Mouse (Mus musculus): ENCODE results near the gene Gm14391. TPM values are rescaled to one million over a fixed set of nuclear protein-coding genes. Genes with fewer than 3 reads are reported as not detected.
"Not testable (repeated sequence)": the region's sequence is repeated elsewhere in the genome, so short reads cannot be mapped to it uniquely, and the experiment has no call there.

Gene Gm14391
- total and polyA plus RNA-seq, 3 experiments: 3.0 to 306 (median 6.8) TPM

- H3K4me1 ChIP-seq (ENCODE audit: control insufficient read depth in 1 of 2, insufficient read depth in 2 of 2, low read length in 2 of 2); H3K9ac ChIP-seq (ENCODE audit: control insufficient read depth, low read depth, low read length, poor library complexity, severe bottlenecking); H3K79me2 ChIP-seq (ENCODE audit: control insufficient read depth, insufficient read depth, low read length, poor library complexity); DNase-seq (ENCODE audit: low read depth, low spot score); H3K27me3 ChIP-seq (ENCODE audit: control insufficient read depth in 1 of 2, insufficient read depth in 2 of 2, low read length in 2 of 2); H3K4me3 ChIP-seq (ENCODE audit: control insufficient read depth in 1 of 2, insufficient read depth in 1 of 2, low read depth in 2 of 2, low read length in 2 of 2); H3K9me3 ChIP-seq (replicated peaks; ENCODE audit: insufficient read depth, low read length); H3K36me3 ChIP-seq (ENCODE audit: control insufficient read depth in 1 of 2, insufficient read depth in 2 of 2, low read length in 2 of 2); H3K27ac ChIP-seq (ENCODE audit: control insufficient read depth, low read depth, low read length): not testable (repeated sequence)
Measured at GRCm38 (mm10) chr2:175174058-175174457, 32.7 kb downstream of the Gm14391 start.

GRCm38 (mm10) chr2:175172906-175173595 is 33.7 kb downstream of the Gm14391 start:
- not testable (repeated sequence) for H3K27ac ChIP-seq (ENCODE audit: control insufficient read depth, low read depth, low read length); H3K9ac ChIP-seq (ENCODE audit: control insufficient read depth, low read depth, low read length, poor library complexity, severe bottlenecking); DNase-seq (ENCODE audit: low read depth, low spot score); H3K9me3 ChIP-seq (replicated peaks; ENCODE audit: insufficient read depth, low read length); H3K27me3 ChIP-seq (ENCODE audit: control insufficient read depth in 1 of 2, insufficient read depth in 2 of 2, low read length in 2 of 2); H3K4me3 ChIP-seq (ENCODE audit: control insufficient read depth in 1 of 2, insufficient read depth in 1 of 2, low read depth in 2 of 2, low read length in 2 of 2); H3K4me1 ChIP-seq (ENCODE audit: control insufficient read depth in 1 of 2, insufficient read depth in 2 of 2, low read length in 2 of 2); H3K79me2 ChIP-seq (ENCODE audit: control insufficient read depth, insufficient read depth, low read length, poor library complexity); H3K36me3 ChIP-seq (ENCODE audit: control insufficient read depth in 1 of 2, insufficient read depth in 2 of 2, low read length in 2 of 2)

- Histone ChIP-seq H3K4me1 (ENCODE audit: control insufficient read depth in 1 of 2, insufficient read depth in 2 of 2, low read length in 2 of 2) (no peaks in the 10 kb centered on the region), H3K4me3 (ENCODE audit: control insufficient read depth in 1 of 2, insufficient read depth in 1 of 2, low read depth in 2 of 2, low read length in 2 of 2) (no peak overlapping the region), H3K9me3 (replicated peaks; ENCODE audit: insufficient read depth, low read length) (no peaks in the 10 kb centered on the region), H3K9ac (ENCODE audit: control insufficient read depth, low read depth, low read length, poor library complexity, severe bottlenecking) (no peak overlapping the region), H3K27ac (ENCODE audit: control insufficient read depth, low read depth, low read length) (no peak overlapping the region), H3K27me3 (ENCODE audit: control insufficient read depth in 1 of 2, insufficient read depth in 2 of 2, low read length in 2 of 2) (no peaks in the 10 kb centered on the region), H3K36me3 (ENCODE audit: control insufficient read depth in 1 of 2, insufficient read depth in 2 of 2, low read length in 2 of 2) (no peaks in the 10 kb centered on the region), H3K79me2 (ENCODE audit: control insufficient read depth, insufficient read depth, low read length, poor library complexity) (no peaks in the 10 kb centered on the region)
- TF ChIP-seq USF2 (IDR thresholded peaks at IDR 0.05; ENCODE audit: borderline replicate concordance in 1 of 2, insufficient read depth in 1 of 2, low read depth in 1 of 2, low read length in 2 of 2) (no peak), ZKSCAN1 (IDR thresholded peaks at IDR 0.05; ENCODE audit: low read depth, low read length) (no peak), ZC3H11A (IDR thresholded peaks at IDR 0.05; ENCODE audit: low read depth, low read length) (no peak), MAZ (IDR thresholded peaks at IDR 0.05; ENCODE audit: low read depth, low read length) (no peak), KAT2A (conservative IDR thresholded peaks at IDR 0.05; ENCODE audit: low read depth, low read length) (no peak), E2F4 (IDR thresholded peaks at IDR 0.05; ENCODE audit: borderline replicate concordance, low read depth, low read length) (no peak), MYB (IDR thresholded peaks at IDR 0.05; ENCODE audit: low read depth, low read length) (no peak)
- DNase-seq (ENCODE audit: low read depth, low spot score): no peak
Measured at GRCm38 (mm10) chr2:175172123-175172522, 34.6 kb downstream of the Gm14391 start.

- DNase-seq (ENCODE audit: low read depth, low spot score); H3K27ac ChIP-seq (ENCODE audit: control insufficient read depth, low read depth, low read length); H3K4me3 ChIP-seq (ENCODE audit: control insufficient read depth in 1 of 2, insufficient read depth in 1 of 2, low read depth in 2 of 2, low read length in 2 of 2); H3K79me2 ChIP-seq (ENCODE audit: control insufficient read depth, insufficient read depth, low read length, poor library complexity); H3K27me3 ChIP-seq (ENCODE audit: control insufficient read depth in 1 of 2, insufficient read depth in 2 of 2, low read length in 2 of 2); H3K36me3 ChIP-seq (ENCODE audit: control insufficient read depth in 1 of 2, insufficient read depth in 2 of 2, low read length in 2 of 2); H3K9me3 ChIP-seq (replicated peaks; ENCODE audit: insufficient read depth, low read length); H3K4me1 ChIP-seq (ENCODE audit: control insufficient read depth in 1 of 2, insufficient read depth in 2 of 2, low read length in 2 of 2); H3K9ac ChIP-seq (ENCODE audit: control insufficient read depth, low read depth, low read length, poor library complexity, severe bottlenecking): not testable (repeated sequence)
Measured at GRCm38 (mm10) chr2:175166870-175167269, 39.8 kb downstream of the Gm14391 start.

GRCm38 (mm10) chr2:175165110-175165509 is 41.6 kb downstream of the Gm14391 start:
- H3K9me3 ChIP-seq (replicated peaks; ENCODE audit: insufficient read depth, low read length); H3K36me3 ChIP-seq (ENCODE audit: control insufficient read depth in 1 of 2, insufficient read depth in 2 of 2, low read length in 2 of 2); H3K27ac ChIP-seq (ENCODE audit: control insufficient read depth, low read depth, low read length); H3K4me1 ChIP-seq (ENCODE audit: control insufficient read depth in 1 of 2, insufficient read depth in 2 of 2, low read length in 2 of 2); H3K4me3 ChIP-seq (ENCODE audit: control insufficient read depth in 1 of 2, insufficient read depth in 1 of 2, low read depth in 2 of 2, low read length in 2 of 2); H3K9ac ChIP-seq (ENCODE audit: control insufficient read depth, low read depth, low read length, poor library complexity, severe bottlenecking); DNase-seq (ENCODE audit: low read depth, low spot score); H3K79me2 ChIP-seq (ENCODE audit: control insufficient read depth, insufficient read depth, low read length, poor library complexity); H3K27me3 ChIP-seq (ENCODE audit: control insufficient read depth in 1 of 2, insufficient read depth in 2 of 2, low read length in 2 of 2): not testable (repeated sequence)

GRCm38 (mm10) chr2:175161438-175161837 is 45.3 kb downstream of the Gm14391 start:
- H3K9ac ChIP-seq (ENCODE audit: control insufficient read depth, low read depth, low read length, poor library complexity, severe bottlenecking); H3K27ac ChIP-seq (ENCODE audit: control insufficient read depth, low read depth, low read length); H3K27me3 ChIP-seq (ENCODE audit: control insufficient read depth in 1 of 2, insufficient read depth in 2 of 2, low read length in 2 of 2); H3K36me3 ChIP-seq (ENCODE audit: control insufficient read depth in 1 of 2, insufficient read depth in 2 of 2, low read length in 2 of 2); H3K4me1 ChIP-seq (ENCODE audit: control insufficient read depth in 1 of 2, insufficient read depth in 2 of 2, low read length in 2 of 2); H3K79me2 ChIP-seq (ENCODE audit: control insufficient read depth, insufficient read depth, low read length, poor library complexity); DNase-seq (ENCODE audit: low read depth, low spot score); H3K9me3 ChIP-seq (replicated peaks; ENCODE audit: insufficient read depth, low read length); H3K4me3 ChIP-seq (ENCODE audit: control insufficient read depth in 1 of 2, insufficient read depth in 1 of 2, low read depth in 2 of 2, low read length in 2 of 2): not testable (repeated sequence)

All from MEL (cell line).